Mouse (Mus musculus) heart, embryonic 14.5 days (tissue): ENCODE data around the gene Hmgb2. TPM values are rescaled to one million over a fixed set of nuclear protein-coding genes. Genes with fewer than 3 reads are reported as not detected.

ENCODE experiments used
- ATAC-seq: fragments of 200-750 bp; cut with Nextera tagmentation; 2 replicates; pipeline ENCODE4 v1.8.0; 2017; ENCODE audit warnings: low read depth, moderate TSS enrichment; ENCODE audit not compliant: insufficient number of reproducible peaks, insufficient read depth, low FRiP score
- H3K27ac ChIP-seq, 2 experiments: fragments of 200-500 bp in 1 of 2; fragments of 300-500 bp in 1 of 2; sonication (generic) in 1 of 2; replicated peaks in 1 of 2; 2 replicates each; pipeline ENCODE4 v1.5.1; 2012 to 2014; ENCODE audit warnings: low read depth in 2 of 2, low read length in 2 of 2, control low read depth in 1 of 2, mild to moderate bottlenecking in 1 of 2, mixed read lengths in 1 of 2; ENCODE audit not compliant: control insufficient read depth in 1 of 2, insufficient read depth in 1 of 2
- H3K27me3 ChIP-seq: fragments of 300-500 bp; sonication (generic); 2 replicates; pipeline ENCODE4 v1.6.1; 2014; ENCODE audit warnings: mild to moderate bottlenecking, low read length, control low read depth; ENCODE audit not compliant: control insufficient read depth, insufficient read depth
- H3K36me3 ChIP-seq: fragments of 300-500 bp; sonication (generic); 2 replicates; pipeline ENCODE4 v1.6.1; 2014; ENCODE audit warnings: mild to moderate bottlenecking, control low read depth, low read length, mixed read lengths; ENCODE audit not compliant: control insufficient read depth, insufficient read depth
- H3K4me1 ChIP-seq, 2 experiments: fragments of 200-500 bp in 1 of 2; fragments of 300-500 bp in 1 of 2; sonication (generic) in 1 of 2; 2 replicates each; pipeline ENCODE4 v1.6.1; 2012 to 2014; ENCODE audit warnings: low read length in 2 of 2, control low read depth in 1 of 2, mixed read lengths in 1 of 2; ENCODE audit not compliant: control insufficient read depth in 2 of 2, insufficient read depth in 2 of 2
- H3K4me2 ChIP-seq: fragments of 300-500 bp; sonication (generic); 2 replicates; pipeline ENCODE4 v1.6.1; 2014; ENCODE audit warnings: mild to moderate bottlenecking, low read length
- H3K4me3 ChIP-seq, 2 experiments: fragments of 200-500 bp in 1 of 2; fragments of 300-500 bp in 1 of 2; sonication (generic) in 1 of 2; 2 replicates each; pipeline ENCODE4 v1.5.1; 2012 to 2014; ENCODE audit warnings: low read length in 2 of 2, mild to moderate bottlenecking in 2 of 2, control low read depth in 1 of 2, low read depth in 1 of 2, moderate library complexity in 1 of 2; ENCODE audit not compliant: control insufficient read depth in 1 of 2, insufficient read depth in 1 of 2
- H3K9ac ChIP-seq: fragments of 300-500 bp; sonication (generic); 2 replicates; pipeline ENCODE4 v1.6.1; 2014; ENCODE audit warnings: mild to moderate bottlenecking, low read length
- H3K9me3 ChIP-seq: fragments of 300-500 bp; sonication (generic); 2 replicates; pipeline ENCODE4 v1.6.1; 2016; ENCODE audit warnings: low read length, control low read depth; ENCODE audit not compliant: control insufficient read depth
- WGBS: fragments of 180-500 bp; shearing (Covaris S2); extraction: QIAGEN DNeasy Blood & Tissue Kit; methylation state at CpG from one replicate; pipeline ENCODE4 v1.1.7; 2014; 5-methylcytosine and 5-hydroxymethylcytosine counted together
- polyA plus RNA-seq: library from polyadenylated mRNA; unstranded; fragments of >200 nt; fragmentation: Nextera tagmentation; extraction: Ambion mirVana; gene quantifications from 2 replicates; pipeline ENCODE4 v1.2.1, GENCODE M21; 2014

Hmgb2 gene
- polyA plus RNA-seq, 1 experiment from 2014 or later: 259 TPM

GRCm38 (mm10) chr8:57540110-57540838, 28.6 kb downstream of the Hmgb2 start:
- Histone ChIP-seq H3K4me3 (no peak overlapping the region), H3K36me3 (peaks cover 12% of the 10 kb centered on the region), H3K27me3 (no peaks in the 10 kb centered on the region), H3K9me3 (no peaks in the 10 kb centered on the region), H3K9ac (no peak overlapping the region), H3K27ac (no peak overlapping the region), H3K4me1 (no peaks in the 10 kb centered on the region; a peak in 1 of 4 replicates), H3K4me2 (no peak overlapping the region)
- no peak for ATAC-seq
- 38% methylated on average over 12 of the region's 12 CpGs for WGBS

- ATAC-seq: no peak
- Histone ChIP-seq H3K4me2 (no peak overlapping the region), H3K9me3 (no peaks in the 10 kb centered on the region), H3K9ac (no peak overlapping the region), H3K4me3 (no peak overlapping the region), H3K4me1 (no peaks in the 10 kb centered on the region; a peak in 1 of 4 replicates), H3K27ac (no peak overlapping the region), H3K36me3 (peaks cover 6% of the 10 kb centered on the region), H3K27me3 (no peaks in the 10 kb centered on the region)
- 81% methylated on average over 11 of the region's 11 CpGs for whole genome bisulfite sequencing
Measured at GRCm38 (mm10) chr8:57540951-57541350, 29.2 kb downstream of the Hmgb2 start.

GRCm38 (mm10) chr8:57541405-57541804, 29.7 kb downstream of the Hmgb2 start:
- no peaks in the 10 kb centered on the region; a peak in 1 of 4 replicates for H3K4me1 ChIP-seq
- H3K27ac ChIP-seq: no peak overlapping the region
- H3K4me3 ChIP-seq: no peak overlapping the region
- no peaks in the 10 kb centered on the region for H3K27me3 ChIP-seq
- ATAC-seq: no peak
- H3K9ac ChIP-seq: no peak overlapping the region
- 69% methylated on average over 9 of the region's 9 CpGs for WGBS
- no peaks in the 10 kb centered on the region for H3K9me3 ChIP-seq
- H3K36me3 ChIP-seq: peaks cover 1% of the 10 kb centered on the region; the same call in 1 of the 2 replicates
- H3K4me2 ChIP-seq: no peak overlapping the region

- no peak for ATAC-seq
- Histone ChIP-seq H3K27ac (no peak overlapping the region), H3K4me2 (no peak overlapping the region), H3K4me3 (no peak overlapping the region), H3K9ac (no peak overlapping the region), H3K9me3 (no peaks in the 10 kb centered on the region), H3K4me1 (no peaks in the 10 kb centered on the region), H3K27me3 (no peaks in the 10 kb centered on the region), H3K36me3 (no peaks in the 10 kb centered on the region)
- WGBS: 86% methylated on average over 3 of the region's 3 CpGs
Measured at GRCm38 (mm10) chr8:57546401-57546800, 34.7 kb downstream of the Hmgb2 start.

- no peak overlapping the region for H3K4me2 ChIP-seq
- H3K27me3 ChIP-seq: no peaks in the 10 kb centered on the region
- no peaks in the 10 kb centered on the region for H3K4me1 ChIP-seq
- no peaks in the 10 kb centered on the region for H3K9me3 ChIP-seq
- WGBS: 87% methylated on average over 3 of the region's 3 CpGs
- no peaks in the 10 kb centered on the region for H3K36me3 ChIP-seq
- H3K9ac ChIP-seq: no peak overlapping the region
- H3K4me3 ChIP-seq: no peak overlapping the region
- H3K27ac ChIP-seq: no peak overlapping the region
- no peak for ATAC-seq
Measured at GRCm38 (mm10) chr8:57546834-57547233, 35.1 kb downstream of the Hmgb2 start.

- WGBS: 82% methylated on average over 12 of the region's 12 CpGs
Measured at GRCm38 (mm10) chr8:57547581-57547980, 35.9 kb downstream of the Hmgb2 start.

GRCm38 (mm10) chr8:57552102-57553032, 40.7 kb downstream of the Hmgb2 start:
- no peak overlapping the region for H3K4me2 ChIP-seq
- H3K36me3 ChIP-seq: no peaks in the 10 kb centered on the region
- 69% methylated on average over 14 of the region's 14 CpGs for WGBS
- no peak for ATAC-seq
- no peak overlapping the region for H3K27ac ChIP-seq
- no peak overlapping the region for H3K4me3 ChIP-seq
- no peaks in the 10 kb centered on the region for H3K27me3 ChIP-seq
- no peaks in the 10 kb centered on the region for H3K9me3 ChIP-seq
- no peaks in the 10 kb centered on the region for H3K4me1 ChIP-seq
- no peak overlapping the region for H3K9ac ChIP-seq

More at GRCm38 (mm10) chr8:57547581-57547980, 35.9 kb downstream of the Hmgb2 start:
- no peaks in the 10 kb centered on the region for H3K4me1 ChIP-seq
- no peak for ATAC-seq
- H3K27me3 ChIP-seq: no peaks in the 10 kb centered on the region
- no peak overlapping the region for H3K4me3 ChIP-seq
- no peaks in the 10 kb centered on the region for H3K9me3 ChIP-seq
- no peak overlapping the region for H3K9ac ChIP-seq
- no peaks in the 10 kb centered on the region for H3K36me3 ChIP-seq
- H3K4me2 ChIP-seq: no peak overlapping the region
- no peak overlapping the region for H3K27ac ChIP-seq
